Mouse (Mus musculus): ENCODE measurements around the gene Sult6b1. TPM values are rescaled to one million over a fixed set of nuclear protein-coding genes. Genes with fewer than 3 reads are reported as not detected.

The Sult6b1 gene
- 0.36 TPM in 1 of 2 replicates, not detected in the other for polyA plus RNA-seq (2015; fragmentation: Nextera tagmentation; extraction: Ambion mirVana)

DNA sequence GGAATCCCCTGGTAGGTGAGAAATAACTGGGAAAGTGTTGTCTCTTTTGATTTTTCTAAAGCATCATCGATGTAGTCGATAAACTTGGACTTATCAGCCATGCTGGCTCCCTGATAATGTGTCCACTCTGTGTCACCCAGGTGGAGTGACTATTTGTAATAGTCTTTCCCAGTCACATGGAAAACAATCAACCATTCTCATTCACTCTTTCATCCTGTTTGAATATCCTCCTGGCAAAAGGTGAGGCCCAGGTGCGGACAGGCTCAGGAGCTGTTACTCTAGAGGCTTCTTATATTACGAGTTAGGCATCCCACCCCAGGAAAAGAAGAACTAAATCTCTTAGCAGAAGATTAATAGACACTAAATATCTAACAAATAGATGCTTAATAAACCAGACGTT is at the start of gene Sult6b1:
TSS of gene Sult6b1 (minus strand) at position 101 of the 400 bp plus-strand sequence.
- 88% methylated on average over 5 of the region's 5 CpGs for WGBS
- no peaks in the 10 kb centered on the region for H3K4me1 ChIP-seq (ENCODE audit: control insufficient read depth, insufficient read depth, low read depth, low read length)
- H3K27me3 ChIP-seq (replicated peaks; ENCODE audit: control insufficient read depth, insufficient read depth, low read length): no peaks in the 10 kb centered on the region
- no peak within 1 kb of the TSS for H3K9ac ChIP-seq (ENCODE audit: low read depth, low read length)
- H3K27ac ChIP-seq (ENCODE audit: low read depth, low read length): no peak within 1 kb of the TSS
- no peaks in the 10 kb centered on the region for H3K9me3 ChIP-seq (ENCODE audit: control insufficient read depth, low read length)
- no peak for ATAC-seq
- no peak within 1 kb of the TSS for H3K4me2 ChIP-seq (ENCODE audit: low read length)
- no peaks in the 10 kb centered on the region for H3K36me3 ChIP-seq (ENCODE audit: control insufficient read depth, insufficient read depth, low read length)
- H3K4me3 ChIP-seq (ENCODE audit: low read length): no peak within 1 kb of the TSS

DNA sequence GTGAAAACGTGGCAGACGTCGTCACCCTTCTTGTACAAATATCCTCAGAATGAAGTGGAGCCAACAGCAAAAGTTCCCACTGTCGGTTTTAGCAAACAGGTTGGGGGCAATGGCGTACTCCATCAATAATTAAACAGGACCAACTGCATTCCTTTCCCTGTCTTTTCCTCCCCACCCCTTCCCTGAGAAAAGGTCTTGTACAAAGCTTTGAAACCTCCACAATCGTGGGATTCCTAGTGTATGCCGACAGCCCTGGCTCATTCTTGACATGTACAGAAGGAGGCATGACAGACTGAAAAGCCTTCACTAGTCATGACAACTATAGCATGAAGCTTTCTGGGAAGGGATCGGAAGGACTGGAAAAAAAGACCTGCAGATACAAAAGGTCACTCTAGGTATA is 46.4 kb upstream of the Sult6b1 start:
- H3K27me3 ChIP-seq (replicated peaks; ENCODE audit: control insufficient read depth, insufficient read depth, low read length): no peaks in the 10 kb centered on the region
- no peak overlapping the region for H3K4me2 ChIP-seq (ENCODE audit: low read length)
- no peak overlapping the region for H3K4me3 ChIP-seq (ENCODE audit: low read length)
- ATAC-seq: no peak
- H3K4me1 ChIP-seq (ENCODE audit: control insufficient read depth, insufficient read depth, low read depth, low read length): no peaks in the 10 kb centered on the region
- H3K9ac ChIP-seq (ENCODE audit: low read depth, low read length): no peak overlapping the region
- H3K36me3 ChIP-seq (ENCODE audit: control insufficient read depth, insufficient read depth, low read length): peaks cover 10% of the 10 kb centered on the region
- no peak overlapping the region for H3K27ac ChIP-seq (ENCODE audit: low read depth, low read length)
- 95% methylated on average over 8 of the region's 8 CpGs for WGBS
- H3K9me3 ChIP-seq (ENCODE audit: control insufficient read depth, low read length): no peaks in the 10 kb centered on the region

- Histone ChIP-seq H3K4me1 (ENCODE audit: control insufficient read depth, insufficient read depth, low read depth, low read length) (no peaks in the 10 kb centered on the region), H3K27ac (ENCODE audit: low read depth, low read length) (no peak overlapping the region), H3K4me2 (ENCODE audit: low read length) (no peak overlapping the region), H3K4me3 (ENCODE audit: low read length) (no peak overlapping the region), H3K27me3 (replicated peaks; ENCODE audit: control insufficient read depth, insufficient read depth, low read length) (no peaks in the 10 kb centered on the region), H3K36me3 (ENCODE audit: control insufficient read depth, insufficient read depth, low read length) (peaks cover 14% of the 10 kb centered on the region), H3K9ac (ENCODE audit: low read depth, low read length) (no peak overlapping the region), H3K9me3 (ENCODE audit: control insufficient read depth, low read length) (no peaks in the 10 kb centered on the region)
- no peak for ATAC-seq
- 95% methylated on average over 5 of the region's 5 CpGs for WGBS
Measured at GRCm38 (mm10) chr17:78952070-78952469, 45.3 kb upstream of the Sult6b1 start.

DNA sequence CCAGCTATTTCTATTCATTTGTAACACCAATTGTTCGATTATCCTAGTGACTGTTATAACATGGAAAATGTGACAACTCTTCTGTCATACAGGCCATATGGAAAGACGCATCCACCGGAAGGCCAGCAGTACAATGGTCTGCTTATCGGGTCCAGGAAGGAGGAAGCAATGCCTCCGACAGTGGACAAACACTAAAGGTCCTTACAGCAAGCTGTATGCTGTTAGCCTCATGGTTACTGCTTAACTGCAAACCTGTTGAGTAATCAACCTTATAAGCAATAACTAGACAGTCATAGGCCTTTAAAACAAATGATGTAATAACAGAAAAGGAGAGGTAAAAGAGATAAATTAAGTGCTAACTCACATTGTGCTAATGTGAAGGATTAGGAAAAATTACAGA is 44.4 kb upstream of the Sult6b1 start:
- H3K4me3 ChIP-seq (ENCODE audit: low read length): no peak overlapping the region
- 93% methylated on average over 5 of the region's 5 CpGs for WGBS
- H3K9me3 ChIP-seq (ENCODE audit: control insufficient read depth, low read length): no peaks in the 10 kb centered on the region
- ATAC-seq: no peak
- H3K9ac ChIP-seq (ENCODE audit: low read depth, low read length): no peak overlapping the region
- H3K27ac ChIP-seq (ENCODE audit: low read depth, low read length): no peak overlapping the region
- H3K4me2 ChIP-seq (ENCODE audit: low read length): no peak overlapping the region
- H3K27me3 ChIP-seq (replicated peaks; ENCODE audit: control insufficient read depth, insufficient read depth, low read length): no peaks in the 10 kb centered on the region
- no peaks in the 10 kb centered on the region for H3K4me1 ChIP-seq (ENCODE audit: control insufficient read depth, insufficient read depth, low read depth, low read length)
- peaks cover 16% of the 10 kb centered on the region for H3K36me3 ChIP-seq (ENCODE audit: control insufficient read depth, insufficient read depth, low read length)

DNA sequence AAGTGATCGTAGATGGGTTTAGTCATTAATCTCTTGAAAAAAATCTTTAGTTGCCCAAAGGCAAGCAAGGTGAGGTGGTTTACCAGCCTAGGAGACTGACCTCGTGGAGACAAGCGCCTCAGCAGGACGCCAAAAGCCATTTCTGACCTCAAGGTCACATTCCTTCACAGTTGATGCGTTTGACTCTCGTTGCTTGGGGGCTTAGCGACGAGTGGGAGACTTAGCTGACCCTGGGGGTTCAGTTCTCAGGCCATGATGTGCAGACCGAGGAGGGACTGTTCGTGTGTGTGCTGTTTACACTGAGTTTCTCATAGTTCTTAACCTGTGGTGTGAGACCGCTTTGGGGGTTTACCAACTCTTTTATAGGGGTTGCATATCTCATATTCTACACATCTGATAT is 35.8 kb upstream of the Sult6b1 start:
- Histone ChIP-seq H3K4me2 (ENCODE audit: low read length) (no peak overlapping the region), H3K4me3 (ENCODE audit: low read length) (no peak overlapping the region), H3K27ac (ENCODE audit: low read depth, low read length) (no peak overlapping the region), H3K36me3 (ENCODE audit: control insufficient read depth, insufficient read depth, low read length) (peaks cover 18% of the 10 kb centered on the region), H3K9me3 (ENCODE audit: control insufficient read depth, low read length) (no peaks in the 10 kb centered on the region), H3K4me1 (ENCODE audit: control insufficient read depth, insufficient read depth, low read depth, low read length) (peaks cover 4% of the 10 kb centered on the region), H3K27me3 (replicated peaks; ENCODE audit: control insufficient read depth, insufficient read depth, low read length) (no peaks in the 10 kb centered on the region), H3K9ac (ENCODE audit: low read depth, low read length) (no peak overlapping the region)
- WGBS: 58% methylated on average over 11 of the region's 11 CpGs
- no peak for ATAC-seq

- no peaks in the 10 kb centered on the region for H3K27me3 ChIP-seq (replicated peaks; ENCODE audit: control insufficient read depth, insufficient read depth, low read length)
- no peak overlapping the region for H3K9ac ChIP-seq (ENCODE audit: low read depth, low read length)
- peaks cover 23% of the 10 kb centered on the region for H3K36me3 ChIP-seq (ENCODE audit: control insufficient read depth, insufficient read depth, low read length)
- H3K9me3 ChIP-seq (ENCODE audit: control insufficient read depth, low read length): no peaks in the 10 kb centered on the region
- H3K4me3 ChIP-seq (ENCODE audit: low read length): no peak overlapping the region
- ATAC-seq: no peak
- peaks cover 9% of the 10 kb centered on the region for H3K4me1 ChIP-seq (ENCODE audit: control insufficient read depth, insufficient read depth, low read depth, low read length)
- H3K4me2 ChIP-seq (ENCODE audit: low read length): no peak overlapping the region
- H3K27ac ChIP-seq (ENCODE audit: low read depth, low read length): no peak overlapping the region
- WGBS: 92% methylated on average over 4 of the region's 4 CpGs
Measured at GRCm38 (mm10) chr17:78938927-78939326, 32.1 kb upstream of the Sult6b1 start.

GRCm38 (mm10) chr17:78937229-78937853 is 30.5 kb upstream of the Sult6b1 start:
- peak overlapping the region; percentile 86 for H3K9ac ChIP-seq (ENCODE audit: low read depth, low read length)
- peak overlapping the region; percentile 85 for H3K4me2 ChIP-seq (ENCODE audit: low read length)
- peaks cover 13% of the 10 kb centered on the region for H3K4me1 ChIP-seq (ENCODE audit: control insufficient read depth, insufficient read depth, low read depth, low read length)
- 8% methylated on average over 26 of the region's 26 CpGs for WGBS
- no peaks in the 10 kb centered on the region for H3K9me3 ChIP-seq (ENCODE audit: control insufficient read depth, low read length)
- H3K4me3 ChIP-seq (ENCODE audit: low read length): peak overlapping the region; percentile 94
- peaks cover 28% of the 10 kb centered on the region for H3K36me3 ChIP-seq (ENCODE audit: control insufficient read depth, insufficient read depth, low read length)
- peak overlapping the region; percentile 71 for H3K27ac ChIP-seq (ENCODE audit: low read depth, low read length)
- peak; percentile 26 for ATAC-seq
- no peaks in the 10 kb centered on the region for H3K27me3 ChIP-seq (replicated peaks; ENCODE audit: control insufficient read depth, insufficient read depth, low read length)

GRCm38 (mm10) chr17:78936466-78937228 is 29.9 kb upstream of the Sult6b1 start, which contains the start of the genes Cebpz and Ndufaf7:
Cebpz (minus strand) TSS chr17:78937066.
Ndufaf7 (plus strand) TSS chr17:78937136.
- peaks cover 13% of the 10 kb centered on the region for H3K4me1 ChIP-seq (ENCODE audit: control insufficient read depth, insufficient read depth, low read depth, low read length)
- ATAC-seq: peak; percentile 100
- peak within 1 kb of the TSS; percentile 87 for H3K4me2 ChIP-seq (ENCODE audit: low read length)
- H3K9ac ChIP-seq (ENCODE audit: low read depth, low read length): peak within 1 kb of the TSS; percentile 86
- H3K9me3 ChIP-seq (ENCODE audit: control insufficient read depth, low read length): no peaks in the 10 kb centered on the region
- H3K36me3 ChIP-seq (ENCODE audit: control insufficient read depth, insufficient read depth, low read length): peaks cover 24% of the 10 kb centered on the region
- H3K27me3 ChIP-seq (replicated peaks; ENCODE audit: control insufficient read depth, insufficient read depth, low read length): no peaks in the 10 kb centered on the region
- 0% methylated on average over 45 of the region's 45 CpGs for WGBS
- peak within 1 kb of the TSS; percentile 94 for H3K4me3 ChIP-seq (ENCODE audit: low read length)
- peak within 1 kb of the TSS; percentile 71 for H3K27ac ChIP-seq (ENCODE audit: low read depth, low read length)

DNA sequence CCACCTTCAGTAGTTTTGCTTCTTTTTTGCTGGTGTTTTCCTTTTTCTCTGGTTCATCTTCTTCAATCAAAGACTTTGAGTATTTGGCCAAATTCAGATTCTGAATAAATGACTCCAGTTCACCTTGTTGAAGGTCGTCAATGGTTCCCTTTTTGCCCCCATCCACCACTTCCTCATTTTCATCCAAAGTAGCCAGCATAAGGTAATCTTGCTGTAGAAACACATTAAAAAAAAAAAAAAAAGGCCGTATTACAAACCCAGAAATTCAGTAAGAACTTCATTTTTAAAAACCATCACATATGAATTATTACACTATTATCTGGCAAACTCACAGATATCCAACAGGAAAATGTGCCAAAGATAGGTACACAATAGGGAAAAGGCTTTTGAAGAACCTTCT is 29.1 kb upstream of the Sult6b1 start:
- Histone ChIP-seq H3K27me3 (replicated peaks; ENCODE audit: control insufficient read depth, insufficient read depth, low read length) (no peaks in the 10 kb centered on the region), H3K9me3 (ENCODE audit: control insufficient read depth, low read length) (no peaks in the 10 kb centered on the region), H3K4me1 (ENCODE audit: control insufficient read depth, insufficient read depth, low read depth, low read length) (peaks cover 13% of the 10 kb centered on the region), H3K27ac (ENCODE audit: low read depth, low read length) (no peak overlapping the region), H3K4me2 (ENCODE audit: low read length) (peak overlapping the region; percentile 87), H3K9ac (ENCODE audit: low read depth, low read length) (no peak overlapping the region; the same call in 1 of the 2 replicates), H3K36me3 (ENCODE audit: control insufficient read depth, insufficient read depth, low read length) (peaks cover 29% of the 10 kb centered on the region), H3K4me3 (ENCODE audit: low read length) (peak overlapping the region; percentile 94)
- ATAC-seq: no peak
- 89% methylated on average over 2 of the region's 2 CpGs for WGBS

Measured in hindbrain, embryonic 16.5 days (tissue).